In genomic region chr8:57653768-57654125, GRCm38 (mm10) we compare ENCODE assay signal across 8 mouse cellular contexts. TPM values are rescaled to one million over a fixed set of nuclear protein-coding genes. Genes with fewer than 3 reads are reported as not detected.
A peak's percentile ranks its signal among the peaks of the same experiment; 100 is the strongest.
DNase-seq lines count a peak whose midpoint lies in the region; ATAC-seq and TF ChIP-seq lines count a peak whose summit lies in the region.

No protein-coding gene starts in this region.

- DNase-seq in kidney, adult 9 months = peak; percentile 28
- DNase-seq in kidney, postnatal 4 days = no peak
- DNase-seq in brain, embryonic 14.5 days (ENCODE audit: low read depth) = peak; percentile 77
- no peak for DNase-seq in left cerebral cortex, postnatal 36 days (ENCODE audit: low spot score in 2 of 2)
- no peak for DNase-seq in gastrocnemius, postnatal 10 days
- DNase-seq in left cerebral cortex, adult 8-10 months (ENCODE audit: low spot score in 2 of 2) = no peak

- peak; percentile 0 for ATAC-seq in inflammation-experienced regulatory T-cells, adult 6 months
- ATAC-seq in midbrain, embryonic 15.5 days (replicated peaks) = no peak

- TF ChIP-seq CTCF in brain, embryonic 14.5 days (IDR thresholded peaks at IDR 0.05; ENCODE audit: borderline replicate concordance, extremely low read depth, insufficient read depth, insufficient read length) = no peak

- H3K9me3 ChIP-seq in midbrain, embryonic 15.5 days = no peaks in the 10 kb centered on the region

- no peak for TF ChIP-seq POLR2A in brain, embryonic 14.5 days (IDR thresholded peaks at IDR 0.05; ENCODE audit: borderline replicate concordance, extremely low read depth, insufficient read depth, insufficient read length, poor library complexity, severe bottlenecking)

- H3K27me3 ChIP-seq in midbrain, embryonic 15.5 days (replicated peaks) = 0 out of 2 replicates have a peak, but pooled peaks cover 3% of the 10 kb centered on the region

- peaks cover 13% of the 10 kb centered on the region for H3K4me1 ChIP-seq in midbrain, embryonic 15.5 days

- 19% methylated on average over 7 of the region's 7 CpGs for whole genome bisulfite sequencing in midbrain, embryonic 15.5 days

- H3K4me2 ChIP-seq in midbrain, embryonic 15.5 days = peak overlapping the region; percentile 88

- peak overlapping the region; percentile 94 for H3K4me3 ChIP-seq in midbrain, embryonic 15.5 days

- H3K9ac ChIP-seq in midbrain, embryonic 15.5 days = no peak overlapping the region

- intact Hi-C loops in left cerebral cortex, postnatal 36 days (cut with DNase I) = loop anchor here (5.0 kb wide), 2 partner anchors 76 to 139 kb away; no protein-coding TSS in a partner anchor

- H3K36me3 ChIP-seq in midbrain, embryonic 15.5 days (replicated peaks) = no peaks in the 10 kb centered on the region

- 0 out of 2 replicates have a peak overlapping the region, but pooled peaks have one; percentile 9 for H3K27ac ChIP-seq in midbrain, embryonic 15.5 days

RNA-seq across cellular contexts. Expression of gene Galnt7, which starts 0.9 kb away (rescaled TPM):
- 7.0 and 8.2 TPM in 2 replicates for polyA plus RNA-seq in brain, embryonic 14.5 days (2012; rRNA removed)
- polyA plus RNA-seq in inflammation-experienced regulatory T-cells, adult 6 months (2017; shearing (Covaris generic)) = 10 to 100 TPM; 27.5 to 30.5 (median 29.3) TPM
- 8.9 and 9.7 TPM in 2 replicates for polyA plus RNA-seq in midbrain, embryonic 15.5 days (2015; fragmentation: Nextera tagmentation; extraction: Ambion mirVana)
- total RNA-seq in left cerebral cortex, postnatal 36 days (2021) = 1 to 10 TPM; 7.5 to 9.8 TPM
- total RNA-seq in gastrocnemius, postnatal 10 days (2021) = 1 to 10 TPM; 5.4 to 9.6 TPM
- 10 to 100 TPM; 10.1 to 12.0 (median 10.4) TPM for total RNA-seq in left cerebral cortex, adult 8-10 months (2022)

Comparison
In these comparisons a context has a peak if more than half of its experiments do, and no peak if none do; other contexts are left out.
1. DNase-seq: peak in kidney, adult 9 months (single experiment) and brain, embryonic 14.5 days (single experiment); none in kidney, postnatal 4 days (0 of 2), left cerebral cortex, postnatal 36 days (0 of 2), gastrocnemius, postnatal 10 days (single experiment) and left cerebral cortex, adult 8-10 months (0 of 2).